Mouse (Mus musculus) CH12.LX (cell line): Measurements from ENCODE around the gene C1qtnf9. TPM values are rescaled to one million over a fixed set of nuclear protein-coding genes. Genes with fewer than 3 reads are reported as not detected.

ENCODE experiments used
- DNase-seq: peaks from one replicate; pipeline ENCODE4 v3.0.0-alpha.2; 2013; ENCODE audit errors: extremely low read depth
- H3K27ac ChIP-seq: 2 replicates; pipeline ENCODE4 v1.5.1; 2012; ENCODE audit warnings: low read depth, mild to moderate bottlenecking, control low read depth, moderate library complexity; ENCODE audit not compliant: insufficient read depth
- H3K27me3 ChIP-seq: replicated peaks from 2 replicates; pipeline ENCODE3; 2012; ENCODE audit warnings: inconsistent platforms
- H3K36me3 ChIP-seq, 2 experiments: replicated peaks in 1 of 2; 2 replicates each; pipeline versions ENCODE3 to v1.6.1; 2012; ENCODE audit warnings: inconsistent platforms in 1 of 2, low read length in 1 of 2, mild to moderate bottlenecking in 1 of 2, mixed read lengths in 1 of 2, moderate library complexity in 1 of 2; ENCODE audit not compliant: control insufficient read depth in 1 of 2, insufficient read depth in 1 of 2
- H3K4me1 ChIP-seq, 2 experiments: 2 replicates each; pipeline ENCODE4 v1.6.1; 2012; ENCODE audit warnings: inconsistent platforms in 1 of 2, moderate library complexity in 1 of 2; ENCODE audit not compliant: insufficient read depth in 2 of 2, control insufficient read depth in 1 of 2
- H3K4me2 ChIP-seq: 2 replicates; pipeline ENCODE4 v1.6.1; 2012; ENCODE audit warnings: low read depth, mild to moderate bottlenecking, control low read depth; ENCODE audit not compliant: poor library complexity, insufficient read depth, severe bottlenecking
- H3K4me3 ChIP-seq, 3 experiments: fragments of 150-350 bp in 1 of 3; sonication (generic) in 1 of 3; replicated peaks in 1 of 3; 2 replicates each; pipeline versions ENCODE3 to v1.5.1; 2011 to 2012; ENCODE audit warnings: low read depth in 2 of 3, low read length in 2 of 3, mild to moderate bottlenecking in 2 of 3, moderate library complexity in 2 of 3, control low read depth in 1 of 3, improper control_type of control experiment in 1 of 3, inconsistent platforms in 1 of 3, mixed read lengths in 1 of 3; ENCODE audit not compliant: poor library complexity in 1 of 3
- H3K79me2 ChIP-seq: replicated peaks from 2 replicates; pipeline ENCODE4 v1.6.1; 2012; ENCODE audit warnings: mild to moderate bottlenecking, moderate library complexity; ENCODE audit not compliant: control insufficient read depth, poor library complexity, insufficient read depth, severe bottlenecking; ENCODE audit errors: extremely low read depth
- H3K9ac ChIP-seq: 2 replicates; pipeline ENCODE4 v1.6.1; 2012; ENCODE audit warnings: low read depth, mild to moderate bottlenecking, control low read depth, moderate library complexity; ENCODE audit not compliant: insufficient read depth
- H3K9me3 ChIP-seq: replicated peaks from 2 replicates; pipeline ENCODE3; 2012; ENCODE audit warnings: low read length, inconsistent platforms, mixed read lengths
- BHLHE40 ChIP-seq: IDR thresholded peaks from 2 replicates; pipeline ENCODE4 v1.6.1; 2011; ENCODE audit warnings: mild to moderate bottlenecking, low read depth, low read length, improper control_type of control experiment
- CHD1 ChIP-seq: IDR thresholded peaks from 2 replicates; pipeline ENCODE4 v1.6.1; 2012; ENCODE audit warnings: low read depth, low read length, improper control_type of control experiment, inconsistent platforms
- CTCF ChIP-seq, 2 experiments: IDR thresholded peaks in 1 of 2; conservative IDR thresholded peaks in 1 of 2; 2 replicates each; pipeline ENCODE4 v1.5.1; 2011 to 2012; ENCODE audit warnings: low read depth in 2 of 2, low read length in 2 of 2, improper control_type of control experiment in 1 of 2, inconsistent platforms in 1 of 2, mild to moderate bottlenecking in 1 of 2, moderate library complexity in 1 of 2
- ELF1 ChIP-seq: IDR thresholded peaks from 2 replicates; pipeline ENCODE4 v1.6.1; 2014; ENCODE audit warnings: low read depth, mild to moderate bottlenecking, inconsistent platforms, low read length, improper control_type of control experiment
- ETS1 ChIP-seq: conservative IDR thresholded peaks from 2 replicates; pipeline ENCODE4 v1.6.1; 2012; ENCODE audit warnings: low read depth, mild to moderate bottlenecking, inconsistent platforms, low read length, improper control_type of control experiment, moderate library complexity
- GABPA ChIP-seq: IDR thresholded peaks from 2 replicates; pipeline ENCODE4 v1.6.1; 2012; ENCODE audit warnings: low read depth, low read length, improper control_type of control experiment, inconsistent platforms; ENCODE audit not compliant: insufficient replicate concordance
- JUN ChIP-seq: IDR thresholded peaks from 2 replicates; pipeline ENCODE4 v1.6.1; 2011; ENCODE audit warnings: low read depth, mild to moderate bottlenecking, low read length, improper control_type of control experiment, moderate library complexity; ENCODE audit not compliant: insufficient read depth
- JUND ChIP-seq: conservative IDR thresholded peaks from 2 replicates; pipeline ENCODE4 v1.6.1; 2011; ENCODE audit warnings: low read depth, low read length, improper control_type of control experiment
- MAFK ChIP-seq: IDR thresholded peaks from 2 replicates; pipeline ENCODE4 v1.6.1; 2011; ENCODE audit warnings: low read length, improper control_type of control experiment; ENCODE audit not compliant: insufficient replicate concordance
- MAX ChIP-seq: IDR thresholded peaks from 2 replicates; pipeline ENCODE4 v1.6.1; 2011; ENCODE audit warnings: low read length, improper control_type of control experiment
- MAZ ChIP-seq: IDR thresholded peaks from 2 replicates; pipeline ENCODE4 v1.6.1; 2012; ENCODE audit warnings: low read depth, mild to moderate bottlenecking, inconsistent platforms, low read length, improper control_type of control experiment, moderate library complexity
- MYC ChIP-seq: IDR thresholded peaks from 2 replicates; pipeline ENCODE4 v1.6.1; 2011; ENCODE audit warnings: low read depth, mild to moderate bottlenecking, improper control_type of control experiment, low read length
- PAX5 ChIP-seq: IDR thresholded peaks from 2 replicates; pipeline ENCODE4 v1.6.1; 2012; ENCODE audit warnings: low read length, inconsistent platforms, mixed read lengths
- POLR2A ChIP-seq: IDR thresholded peaks from 2 replicates; pipeline ENCODE4 v1.6.1; 2011; ENCODE audit warnings: low read depth, mild to moderate bottlenecking, improper control_type of control experiment, low read length
- RCOR1 ChIP-seq: conservative IDR thresholded peaks from 2 replicates; pipeline ENCODE4 v1.6.1; 2012; ENCODE audit warnings: low read depth, mild to moderate bottlenecking, inconsistent platforms, low read length, improper control_type of control experiment
- SIN3A ChIP-seq: IDR thresholded peaks from 2 replicates; pipeline ENCODE4 v1.6.1; 2012; ENCODE audit warnings: low read length, improper control_type of control experiment, inconsistent platforms
- TCF12 ChIP-seq: IDR thresholded peaks from 2 replicates; pipeline ENCODE4 v1.6.1; 2014; ENCODE audit warnings: low read depth, mild to moderate bottlenecking, inconsistent platforms, low read length, improper control_type of control experiment
- USF1 ChIP-seq: IDR thresholded peaks from 2 replicates; pipeline ENCODE4 v1.6.1; 2014; ENCODE audit warnings: low read depth, mild to moderate bottlenecking, inconsistent platforms, low read length, improper control_type of control experiment
- ZKSCAN1 ChIP-seq: IDR thresholded peaks from 2 replicates; pipeline ENCODE4 v1.6.1; 2012; ENCODE audit warnings: low read depth, inconsistent platforms, low read length, improper control_type of control experiment, borderline replicate concordance
- ZNF384 ChIP-seq: IDR thresholded peaks from 2 replicates; pipeline ENCODE4 v1.6.1; 2012; ENCODE audit warnings: low read depth, low read length, improper control_type of control experiment, inconsistent platforms
- dilution Hi-C: fragments of 300-500 bp; cut with MboI; formaldehyde crosslinking; loops from 2 replicates; pipeline ENCODE4 v1.14.3; 2020; ENCODE audit warnings: low sequenced_read_pairs; ENCODE audit not compliant: extremely low pct_unique_long_range_greater_than_20kb, extremely low pct_ligation_motif_present
- in situ Hi-C: fragments of 300-500 bp; cut with MboI; formaldehyde crosslinking; loops from 3 replicates; pipeline ENCODE4 v1.14.3; 2019; ENCODE audit warnings: low sequenced_read_pairs, low pct_ligation_motif_present, low pct_unique_long_range_greater_than_20kb, mixed read lengths
- polyA plus RNA-seq: library from polyadenylated mRNA; unstranded; fragments of >175 nt; gene quantifications from 2 replicates; pipeline ENCODE4 v1.2.1, GENCODE M21; 2012; ENCODE audit warnings: low read depth; ENCODE audit not compliant: insufficient read length
- total RNA-seq, 2 experiments: library from RNA; depleted of rRNA; stranded (reverse); fragments of 300-350 nt in 1 of 2; fragments of >200 nt in 1 of 2; gene quantifications; 2 replicates each; pipeline ENCODE4 v1.2.3; 2012 to 2014

Gene C1qtnf9
- total and polyA plus RNA-seq, 3 experiments = 0.20 TPM; not detected in 2

- H3K27ac ChIP-seq = no peak overlapping the region
- dilution Hi-C loops = no loop called here
- no peaks in the 10 kb centered on the region for H3K4me1 ChIP-seq
- peaks cover 86 to 91% of the 10 kb centered on the region in 2 experiments for H3K36me3 ChIP-seq
- no peaks in the 10 kb centered on the region for H3K27me3 ChIP-seq
- no peak overlapping the region for H3K9ac ChIP-seq
- no peak overlapping the region for H3K4me2 ChIP-seq
- H3K9me3 ChIP-seq = no peaks in the 10 kb centered on the region
- TF ChIP-seq MAX (no peak), CHD1 (no peak), ETS1 (no peak), JUN (no peak), RCOR1 (no peak), PAX5 (no peak)
- TF ChIP-seq, all 38 proteins: peak for 0
- no peak overlapping the region for H3K4me3 ChIP-seq
- no peaks in the 10 kb centered on the region for H3K79me2 ChIP-seq
- in situ Hi-C loops = no loop called here
- no peak for DNase-seq
These were observed 13.3 kb upstream of the C1qtnf9 start for GRCm38 (mm10) chr14:60754656-60755055.

GRCm38 (mm10) chr14:60756271-60756670, 11.7 kb upstream of the C1qtnf9 start:
- H3K9me3 ChIP-seq = no peaks in the 10 kb centered on the region
- no peaks in the 10 kb centered on the region for H3K4me1 ChIP-seq
- H3K9ac ChIP-seq = no peak overlapping the region
- dilution Hi-C loops (no loop called here), in situ Hi-C loops (no loop called here)
- H3K4me2 ChIP-seq = no peak overlapping the region
- no peak overlapping the region for H3K4me3 ChIP-seq
- DNase-seq = no peak
- no peaks in the 10 kb centered on the region for H3K79me2 ChIP-seq
- no peak overlapping the region for H3K27ac ChIP-seq
- H3K27me3 ChIP-seq = no peaks in the 10 kb centered on the region
- TF ChIP-seq ZKSCAN1 = no peak
- no peak for TF ChIP-seq TCF12
- TF ChIP-seq MYC = no peak
- no peak for TF ChIP-seq PAX5
- TF ChIP-seq ETS1 = no peak
- no peak for TF ChIP-seq MAX
- TF ChIP-seq MAFK = no peak
- no peak for TF ChIP-seq CTCF (conservative IDR thresholded peaks at IDR 0.05 in 1 of 2, IDR thresholded peaks at IDR 0.05 in 1 of 2; ENCODE audit: low read depth in 2 of 2, low read length in 2 of 2)
- TF ChIP-seq JUND = no peak
- TF ChIP-seq SIN3A = no peak
- no peak for TF ChIP-seq BHLHE40
- TF ChIP-seq USF1 = no peak
- TF ChIP-seq GABPA = no peak
- TF ChIP-seq MAZ = no peak
- TF ChIP-seq ZNF384 = no peak
- TF ChIP-seq ELF1 = no peak
- no peak for TF ChIP-seq POLR2A
- TF ChIP-seq, all 38 proteins: peak for 0
- peaks cover 86 to 91% of the 10 kb centered on the region in 2 experiments for H3K36me3 ChIP-seq
